Mouse (Mus musculus) midbrain, postnatal 0 days (tissue): ENCODE results near the gene Lrrc8c. TPM values are rescaled to one million over a fixed set of nuclear protein-coding genes. Genes with fewer than 3 reads are reported as not detected.

Source experiments
- ATAC-seq: fragments of 200-750 bp; cut with Nextera tagmentation; 2 replicates; pipeline ENCODE4 v1.8.0; 2017; ENCODE audit warnings: moderate number of reproducible peaks, mild to moderate bottlenecking, moderate TSS enrichment, moderate library complexity; ENCODE audit not compliant: low FRiP score
- DNase-seq: peaks from one replicate; pipeline ENCODE4 v3.0.0-alpha.2; 2015; ENCODE audit warnings: low spot score
- H3K27ac ChIP-seq: fragments of 300-500 bp; sonication (generic); 2 replicates; pipeline ENCODE4 v1.5.1; 2014; ENCODE audit warnings: low read depth, mild to moderate bottlenecking, low read length, mixed read lengths
- H3K27me3 ChIP-seq: fragments of 300-500 bp; sonication (generic); 2 replicates; pipeline ENCODE4 v1.6.1; 2014; ENCODE audit warnings: low read length, control low read depth, mixed read lengths; ENCODE audit not compliant: insufficient read depth
- H3K36me3 ChIP-seq: fragments of 300-500 bp; sonication (generic); 2 replicates; pipeline ENCODE4 v1.6.1; 2014; ENCODE audit warnings: low read length, control low read depth, mixed read lengths; ENCODE audit not compliant: insufficient read depth
- H3K4me1 ChIP-seq: fragments of 300-500 bp; sonication (generic); 2 replicates; pipeline ENCODE4 v1.6.1; 2014; ENCODE audit warnings: mild to moderate bottlenecking, control low read depth, antibody characterized with exemption, low read length, mixed read lengths; ENCODE audit not compliant: insufficient read depth
- H3K4me2 ChIP-seq: fragments of 300-500 bp; sonication (generic); 2 replicates; pipeline ENCODE4 v1.6.1; 2014; ENCODE audit warnings: low read depth, mild to moderate bottlenecking, low read length, mixed read lengths; ENCODE audit not compliant: poor library complexity, severe bottlenecking
- H3K4me3 ChIP-seq: fragments of 300-500 bp; sonication (generic); 2 replicates; pipeline ENCODE4 v1.5.1; 2014; ENCODE audit warnings: low read depth, mild to moderate bottlenecking, low read length, moderate library complexity
- H3K9ac ChIP-seq: fragments of 300-500 bp; sonication (generic); replicated peaks from 2 replicates; pipeline ENCODE4 v1.6.1; 2014; ENCODE audit warnings: mild to moderate bottlenecking, low read length, moderate library complexity, mixed read lengths; ENCODE audit not compliant: poor library complexity, severe bottlenecking
- H3K9me3 ChIP-seq: fragments of 300-500 bp; sonication (generic); 2 replicates; pipeline ENCODE4 v1.6.1; 2016; ENCODE audit warnings: low read length, control low read depth
- CTCF ChIP-seq: IDR thresholded peaks from 2 replicates; pipeline ENCODE4 v1.5.1; 2016; ENCODE audit warnings: antibody characterized with exemption, mild to moderate bottlenecking
- WGBS: fragments of 180-500 bp; shearing (Covaris S2); extraction: QIAGEN DNeasy Blood & Tissue Kit; methylation state at CpG from one replicate; pipeline ENCODE4 v1.1.7; 2014; 5-methylcytosine and 5-hydroxymethylcytosine counted together
- polyA plus RNA-seq: library from polyadenylated mRNA; unstranded; fragments of >200 nt; fragmentation: Nextera tagmentation; extraction: Ambion mirVana; gene quantifications from 2 replicates; pipeline ENCODE4 v1.2.1, GENCODE M21; 2015
- total RNA-seq: library from RNA; depleted of rRNA; stranded (reverse); fragments of >200 nt; gene quantifications from 2 replicates; pipeline ENCODE4 v1.2.3, GENCODE M21; 2014

Gene Lrrc8c
- total and polyA plus RNA-seq, 2 experiments from 2014 or later, result 11.6 to 14.7 TPM

DNA sequence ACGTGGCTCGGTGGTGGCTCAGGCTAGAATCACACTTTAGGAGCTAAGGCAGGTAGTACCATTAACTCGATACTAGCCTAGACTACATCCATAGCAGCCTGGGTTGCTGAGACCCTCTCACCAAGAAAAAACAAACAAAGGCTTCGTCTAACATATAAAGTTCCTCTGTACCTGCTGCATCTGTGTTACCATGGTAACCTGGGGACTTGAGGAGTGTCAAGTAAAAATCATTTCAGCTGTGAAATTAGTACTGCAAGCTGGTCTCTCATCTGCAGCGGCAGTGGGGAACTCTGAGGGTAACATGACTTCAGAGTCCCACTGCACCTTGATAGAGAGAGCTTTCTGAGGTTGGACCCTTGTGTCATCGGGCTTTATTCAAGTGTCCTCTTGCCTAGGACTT is 68.3 kb downstream of the Lrrc8c start:
- no peak for TF ChIP-seq CTCF
- H3K4me1 ChIP-seq, result peaks cover 7% of the 10 kb centered on the region; the same call in 1 of the 2 replicates
- H3K9ac ChIP-seq, result no peak overlapping the region
- WGBS, result 64% methylated on average over 6 of the region's 6 CpGs
- no peak overlapping the region for H3K4me2 ChIP-seq
- no peak overlapping the region for H3K4me3 ChIP-seq
- 0 out of 2 replicates have a peak overlapping the region, but pooled peaks have one; percentile 3 for H3K27ac ChIP-seq
- ATAC-seq (no peak), DNase-seq (peak; percentile 36)
- no peaks in the 10 kb centered on the region for H3K27me3 ChIP-seq
- H3K36me3 ChIP-seq, result no peaks in the 10 kb centered on the region; the same call in 1 of the 2 replicates
- H3K9me3 ChIP-seq, result no peaks in the 10 kb centered on the region

DNA sequence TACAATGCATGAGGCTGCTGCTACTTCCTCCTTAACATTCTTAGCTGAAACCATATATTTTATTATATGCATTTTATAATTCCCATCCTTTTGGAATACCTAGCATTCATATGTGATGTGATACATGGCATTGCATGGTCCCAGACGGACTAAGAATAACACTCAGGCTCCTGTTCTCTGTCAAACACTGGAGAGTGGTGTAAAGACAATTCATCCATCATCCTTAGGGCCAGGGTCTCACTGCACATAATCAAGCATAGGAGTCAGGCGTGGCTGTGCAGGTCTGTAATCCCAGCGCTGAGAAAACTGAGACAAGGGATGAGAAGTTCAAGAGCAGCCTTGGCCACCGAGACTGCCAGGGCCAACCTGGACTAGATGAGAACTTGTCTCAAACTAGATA is 69.5 kb downstream of the Lrrc8c start:
- H3K27me3 ChIP-seq, result no peaks in the 10 kb centered on the region
- H3K4me3 ChIP-seq, result no peak overlapping the region
- no peaks in the 10 kb centered on the region for H3K9me3 ChIP-seq
- no peak overlapping the region for H3K4me2 ChIP-seq
- H3K4me1 ChIP-seq, result peaks cover 7% of the 10 kb centered on the region; the same call in 1 of the 2 replicates
- ATAC-seq (no peak), DNase-seq (no peak)
- no peak for TF ChIP-seq CTCF
- H3K27ac ChIP-seq, result no peak overlapping the region
- H3K9ac ChIP-seq, result no peak overlapping the region
- no peaks in the 10 kb centered on the region; the same call in 1 of the 2 replicates for H3K36me3 ChIP-seq
- 95% methylated on average over 4 of the region's 4 CpGs for WGBS

DNA sequence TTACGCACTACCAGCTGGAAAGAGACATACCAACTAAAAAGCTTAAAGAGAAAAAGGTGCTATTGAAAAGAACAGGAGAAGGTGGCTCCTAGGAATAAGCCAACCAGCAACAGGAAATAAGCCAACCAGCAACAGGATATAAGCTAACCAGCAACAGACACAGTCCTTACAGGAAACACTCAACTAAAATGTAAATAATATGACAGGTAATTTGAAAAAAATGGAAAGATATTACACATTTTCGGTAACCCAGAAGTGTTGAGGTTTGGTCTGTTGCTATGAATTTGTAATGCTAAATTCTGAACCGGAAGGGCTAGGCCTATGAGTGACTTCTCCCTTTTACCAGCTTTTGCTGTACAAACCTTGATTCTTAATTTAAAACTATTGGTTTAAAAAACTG is 69.9 kb downstream of the Lrrc8c start:
- no peak for TF ChIP-seq CTCF
- Histone ChIP-seq H3K9me3 (no peaks in the 10 kb centered on the region), H3K4me1 (peaks cover 7% of the 10 kb centered on the region; the same call in 1 of the 2 replicates), H3K36me3 (no peaks in the 10 kb centered on the region; the same call in 1 of the 2 replicates), H3K4me2 (no peak overlapping the region), H3K4me3 (no peak overlapping the region), H3K27me3 (no peaks in the 10 kb centered on the region), H3K27ac (no peak overlapping the region), H3K9ac (no peak overlapping the region)
- no peak for ATAC-seq
- no peak for DNase-seq
- WGBS, result 92% methylated on average over 3 of the region's 3 CpGs

DNA sequence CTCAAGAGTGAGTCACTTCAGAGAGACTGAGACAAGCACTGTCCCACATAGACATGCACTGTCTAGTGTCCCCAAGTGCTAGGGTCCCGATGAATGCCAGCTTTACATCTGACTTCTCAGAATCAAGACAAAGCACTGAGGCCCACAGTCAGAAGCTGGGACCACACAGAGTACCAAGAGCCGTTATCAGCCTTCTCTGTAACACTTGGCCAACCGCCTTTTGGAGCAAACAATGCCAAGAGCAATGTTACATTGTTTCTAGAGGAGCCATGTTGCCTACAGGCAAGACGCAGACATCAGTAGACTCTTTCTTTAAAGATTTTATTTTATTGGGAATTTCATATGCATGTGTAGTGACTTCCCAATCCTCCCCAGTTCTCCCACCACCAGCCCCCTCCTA is 73.2 kb downstream of the Lrrc8c start:
- H3K9me3 ChIP-seq, result no peaks in the 10 kb centered on the region
- no peak for TF ChIP-seq CTCF
- no peak for DNase-seq
- H3K27me3 ChIP-seq, result no peaks in the 10 kb centered on the region
- H3K4me2 ChIP-seq, result no peak overlapping the region
- WGBS, result 89% methylated on average over 4 of the region's 4 CpGs
- H3K9ac ChIP-seq, result no peak overlapping the region
- H3K36me3 ChIP-seq, result no peaks in the 10 kb centered on the region
- H3K27ac ChIP-seq, result no peak overlapping the region
- H3K4me3 ChIP-seq, result no peak overlapping the region
- peaks cover 3% of the 10 kb centered on the region; the same call in 1 of the 2 replicates for H3K4me1 ChIP-seq
- no peak for ATAC-seq

DNA sequence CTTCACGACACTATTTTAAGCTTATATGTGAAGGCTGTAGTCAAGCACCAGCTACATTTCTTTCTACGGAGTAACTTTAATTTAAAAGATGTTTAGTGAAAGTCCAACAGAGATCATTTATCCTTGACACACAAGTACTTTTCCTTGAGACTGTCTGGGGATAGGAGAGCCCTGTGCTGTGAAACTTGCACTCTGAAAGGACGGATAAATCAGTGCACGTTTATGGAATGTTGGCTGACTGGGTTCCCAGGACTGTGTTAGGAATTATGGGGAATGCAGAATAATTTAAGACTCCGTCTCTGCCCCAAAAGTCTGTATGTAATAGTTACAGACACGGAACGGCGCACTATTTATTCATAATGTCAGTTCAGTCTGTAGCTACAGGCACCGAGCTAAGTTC is 74.4 kb downstream of the Lrrc8c start:
- DNase-seq, result no peak
- H3K36me3 ChIP-seq, result no peaks in the 10 kb centered on the region
- H3K4me2 ChIP-seq, result no peak overlapping the region
- H3K9ac ChIP-seq, result no peak overlapping the region
- WGBS, result 96% methylated on average over 9 of the region's 9 CpGs
- H3K27me3 ChIP-seq, result no peaks in the 10 kb centered on the region
- H3K4me3 ChIP-seq, result no peak overlapping the region
- no peak overlapping the region for H3K27ac ChIP-seq
- H3K4me1 ChIP-seq, result no peaks in the 10 kb centered on the region
- no peak for TF ChIP-seq CTCF
- H3K9me3 ChIP-seq, result no peaks in the 10 kb centered on the region
- no peak for ATAC-seq

DNA sequence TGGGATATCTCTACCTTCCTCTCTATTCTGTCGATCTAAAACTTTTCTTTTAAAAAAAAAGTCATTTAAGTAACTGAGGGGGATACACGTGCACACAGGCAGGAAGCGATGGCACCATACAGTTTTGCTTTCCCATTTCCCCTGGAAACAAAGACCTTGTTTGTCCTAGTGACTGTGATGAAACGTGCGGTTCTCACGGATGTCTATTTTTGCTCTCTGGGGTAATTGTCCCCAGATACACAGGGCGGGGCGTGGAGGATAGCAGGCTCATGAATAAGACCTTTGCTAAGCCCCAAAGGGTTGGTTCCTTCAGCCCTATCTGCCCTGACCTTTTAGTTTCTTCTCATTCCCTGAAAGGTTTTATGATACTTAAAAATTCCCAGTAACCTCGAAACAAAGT is 79.7 kb downstream of the Lrrc8c start:
- TF ChIP-seq CTCF, result no peak
- H3K4me1 ChIP-seq, result no peaks in the 10 kb centered on the region
- H3K9me3 ChIP-seq, result no peaks in the 10 kb centered on the region
- H3K9ac ChIP-seq, result no peak overlapping the region
- no peak for ATAC-seq
- no peaks in the 10 kb centered on the region for H3K36me3 ChIP-seq
- H3K27me3 ChIP-seq, result no peaks in the 10 kb centered on the region
- DNase-seq, result no peak
- WGBS, result 75% methylated on average over 9 of the region's 9 CpGs
- no peak overlapping the region for H3K4me3 ChIP-seq
- H3K4me2 ChIP-seq, result no peak overlapping the region
- no peak overlapping the region for H3K27ac ChIP-seq
